Mouse (Mus musculus) embryonic facial prominence, embryonic 11.5 days (tissue): ENCODE measurements around the gene Btbd18. TPM values are rescaled to one million over a fixed set of nuclear protein-coding genes. Genes with fewer than 3 reads are reported as not detected.

Source experiments
- ATAC-seq: fragments of 200-750 bp; cut with Nextera tagmentation; replicated peaks from 2 replicates; pipeline ENCODE4 v1.8.0; 2017; ENCODE audit warnings: low read depth; ENCODE audit not compliant: insufficient number of reproducible peaks, low FRiP score, low TSS enrichment
- DNase-seq: peaks from one replicate; pipeline ENCODE4 v3.0.0-alpha.2; 2015; ENCODE audit warnings: low spot score
- H3K27ac ChIP-seq: fragments of 300-500 bp; sonication (generic); replicated peaks from 2 replicates; pipeline ENCODE4 v1.5.1; 2014; ENCODE audit warnings: mild to moderate bottlenecking, low read depth, low read length, control low read depth
- H3K27me3 ChIP-seq: fragments of 300-500 bp; sonication (generic); 2 replicates; pipeline ENCODE4 v1.6.1; 2014; ENCODE audit warnings: mild to moderate bottlenecking, low read length, moderate library complexity, mixed read lengths; ENCODE audit not compliant: control insufficient read depth, insufficient read depth
- H3K36me3 ChIP-seq: fragments of 300-500 bp; sonication (generic); replicated peaks from 2 replicates; pipeline ENCODE4 v1.6.1; 2014; ENCODE audit warnings: low read depth, mild to moderate bottlenecking, low read length, moderate library complexity, mixed read lengths; ENCODE audit not compliant: control insufficient read depth, insufficient read depth
- H3K4me1 ChIP-seq: fragments of 300-500 bp; sonication (generic); 2 replicates; pipeline ENCODE4 v1.6.1; 2014; ENCODE audit warnings: low read length, mixed read lengths; ENCODE audit not compliant: control insufficient read depth, insufficient read depth
- H3K4me2 ChIP-seq: fragments of 300-500 bp; sonication (generic); 2 replicates; pipeline ENCODE4 v1.6.1; 2014; ENCODE audit warnings: low read depth, mild to moderate bottlenecking, control low read depth, low read length, moderate library complexity
- H3K4me3 ChIP-seq: fragments of 300-500 bp; sonication (generic); 2 replicates; pipeline ENCODE4 v1.5.1; 2014; ENCODE audit warnings: low read depth, low read length, control low read depth
- H3K9ac ChIP-seq: fragments of 300-500 bp; sonication (generic); replicated peaks from 2 replicates; pipeline ENCODE4 v1.6.1; 2014; ENCODE audit warnings: mild to moderate bottlenecking, control low read depth, low read length
- H3K9me3 ChIP-seq: fragments of 300-500 bp; sonication (generic); replicated peaks from 2 replicates; pipeline ENCODE4 v1.6.1; 2016; ENCODE audit warnings: mild to moderate bottlenecking, low read length, inconsistent platforms, mixed read lengths; ENCODE audit not compliant: control insufficient read depth
- WGBS: fragments of 180-500 bp; shearing (Covaris S2); extraction: QIAGEN DNeasy Blood & Tissue Kit; methylation state at CpG from one replicate; pipeline ENCODE4 v1.1.7; 2014; 5-methylcytosine and 5-hydroxymethylcytosine counted together
- polyA plus RNA-seq: library from polyadenylated mRNA; unstranded; fragments of >200 nt; fragmentation: Nextera tagmentation; extraction: Ambion mirVana; gene quantifications from 2 replicates; pipeline ENCODE4 v1.2.1, GENCODE M21; 2014

The Btbd18 gene
- polyA plus RNA-seq, 1 experiment from 2014 or later: 0.07 TPM

DNA sequence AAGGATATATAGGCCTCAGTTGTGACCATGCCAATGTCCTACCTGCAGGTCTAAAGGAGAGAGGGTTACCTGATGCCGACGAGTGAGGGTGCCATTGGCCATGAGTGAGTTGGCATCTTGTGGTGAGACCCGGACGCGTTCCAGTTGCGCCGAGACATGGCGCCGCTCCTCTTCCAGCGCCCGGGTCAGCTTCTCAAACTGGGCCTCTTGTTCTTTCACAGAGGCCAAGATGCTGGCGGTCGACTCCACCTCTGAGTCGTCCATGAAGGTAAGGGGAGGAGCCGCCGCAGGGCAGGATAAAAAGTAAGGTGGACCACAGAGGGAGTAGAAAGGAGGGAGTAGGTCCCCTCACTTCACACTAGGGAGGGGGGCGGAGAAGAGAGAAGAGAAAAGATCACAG, 34.7 kb upstream of the Btbd18 start:
- Histone ChIP-seq H3K4me3 (no peak overlapping the region), H3K9ac (no peak overlapping the region), H3K4me1 (no peaks in the 10 kb centered on the region), H3K4me2 (no peak overlapping the region), H3K9me3 (no peaks in the 10 kb centered on the region), H3K36me3 (peaks cover 3% of the 10 kb centered on the region; the same call in 1 of the 2 replicates), H3K27me3 (no peaks in the 10 kb centered on the region), H3K27ac (no peak overlapping the region)
- DNase-seq (no peak), ATAC-seq (no peak; the same call in 1 of the 2 replicates)
- WGBS: 96% methylated on average over 17 of the region's 17 CpGs

GRCm38 (mm10) chr2:84626366-84626975, 32.4 kb upstream of the Btbd18 start:
- ATAC-seq (no peak), DNase-seq (no peak)
- 86% methylated on average over 7 of the region's 7 CpGs for whole genome bisulfite sequencing
- Histone ChIP-seq H3K4me2 (no peak overlapping the region), H3K9ac (no peak overlapping the region), H3K27me3 (no peaks in the 10 kb centered on the region), H3K4me1 (no peaks in the 10 kb centered on the region), H3K36me3 (no peaks in the 10 kb centered on the region), H3K9me3 (no peaks in the 10 kb centered on the region), H3K27ac (no peak overlapping the region), H3K4me3 (no peak overlapping the region)

DNA sequence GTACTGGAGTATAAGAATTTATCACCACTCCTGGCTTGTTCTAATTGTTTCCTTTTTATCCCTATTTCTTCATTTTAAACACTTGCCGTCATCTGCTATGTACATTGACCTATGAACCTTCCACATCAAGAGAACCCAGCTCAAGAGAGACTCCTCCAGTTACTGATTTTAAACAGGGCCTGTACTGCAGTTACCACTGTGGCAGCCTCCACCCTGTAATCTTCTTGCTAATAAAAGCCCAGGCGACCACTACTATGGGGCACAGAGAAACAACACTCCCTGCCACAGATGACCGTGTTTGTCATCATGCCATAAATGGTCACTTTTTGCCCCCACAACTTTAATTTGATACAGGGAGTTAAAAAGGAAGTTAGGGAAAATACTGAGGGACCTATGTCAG, 31.8 kb upstream of the Btbd18 start:
- no peak for ATAC-seq
- no peak overlapping the region for H3K27ac ChIP-seq
- H3K27me3 ChIP-seq: no peaks in the 10 kb centered on the region
- H3K36me3 ChIP-seq: no peaks in the 10 kb centered on the region
- H3K4me2 ChIP-seq: no peak overlapping the region
- H3K4me1 ChIP-seq: no peaks in the 10 kb centered on the region
- H3K9ac ChIP-seq: no peak overlapping the region
- WGBS: 57% methylated on average over 3 of the region's 3 CpGs
- no peaks in the 10 kb centered on the region for H3K9me3 ChIP-seq
- H3K4me3 ChIP-seq: no peak overlapping the region
- DNase-seq: no peak

GRCm38 (mm10) chr2:84632001-84632400, 26.9 kb upstream of the Btbd18 start:
- DNase-seq (no peak), ATAC-seq (no peak)
- no peak overlapping the region for H3K4me2 ChIP-seq
- no peak overlapping the region for H3K27ac ChIP-seq
- H3K36me3 ChIP-seq: no peaks in the 10 kb centered on the region
- H3K4me1 ChIP-seq: peaks cover 4% of the 10 kb centered on the region; the same call in 1 of the 2 replicates
- no peaks in the 10 kb centered on the region for H3K27me3 ChIP-seq
- 100% methylated on average over 1 of the region's 1 CpGs for WGBS
- H3K4me3 ChIP-seq: no peak overlapping the region
- H3K9me3 ChIP-seq: no peaks in the 10 kb centered on the region
- H3K9ac ChIP-seq: no peak overlapping the region

GRCm38 (mm10) chr2:84632999-84633398, 25.9 kb upstream of the Btbd18 start:
- ATAC-seq (no peak), DNase-seq (no peak)
- Histone ChIP-seq H3K36me3 (no peaks in the 10 kb centered on the region), H3K27me3 (no peaks in the 10 kb centered on the region), H3K4me1 (peaks cover 4% of the 10 kb centered on the region; the same call in 1 of the 2 replicates), H3K9me3 (no peaks in the 10 kb centered on the region), H3K9ac (no peak overlapping the region), H3K4me3 (no peak overlapping the region), H3K27ac (no peak overlapping the region), H3K4me2 (no peak overlapping the region)
- 8% methylated on average over 3 of the region's 3 CpGs for WGBS

GRCm38 (mm10) chr2:84634006-84634405, 24.9 kb upstream of the Btbd18 start:
- ATAC-seq: no peak
- Histone ChIP-seq H3K9ac (no peak overlapping the region), H3K27me3 (no peaks in the 10 kb centered on the region), H3K4me3 (no peak overlapping the region), H3K36me3 (no peaks in the 10 kb centered on the region), H3K4me2 (no peak overlapping the region), H3K9me3 (no peaks in the 10 kb centered on the region), H3K27ac (no peak overlapping the region), H3K4me1 (peaks cover 4% of the 10 kb centered on the region; the same call in 1 of the 2 replicates)
- no peak for DNase-seq
- WGBS: 67% methylated on average over 4 of the region's 4 CpGs

GRCm38 (mm10) chr2:84634934-84635482, 23.9 kb upstream of the Btbd18 start:
- WGBS: 11% methylated on average over 4 of the region's 4 CpGs
- ATAC-seq: peak; percentile 54; the same call in 1 of the 2 replicates
- Histone ChIP-seq H3K4me3 (no peak overlapping the region), H3K27ac (peak overlapping the region; percentile 66), H3K36me3 (no peaks in the 10 kb centered on the region), H3K9me3 (no peaks in the 10 kb centered on the region), H3K27me3 (no peaks in the 10 kb centered on the region), H3K4me1 (peaks cover 4% of the 10 kb centered on the region; the same call in 1 of the 2 replicates), H3K9ac (no peak overlapping the region; the same call in 1 of the 2 replicates), H3K4me2 (no peak overlapping the region; the same call in 1 of the 2 replicates)
- DNase-seq: no peak

DNA sequence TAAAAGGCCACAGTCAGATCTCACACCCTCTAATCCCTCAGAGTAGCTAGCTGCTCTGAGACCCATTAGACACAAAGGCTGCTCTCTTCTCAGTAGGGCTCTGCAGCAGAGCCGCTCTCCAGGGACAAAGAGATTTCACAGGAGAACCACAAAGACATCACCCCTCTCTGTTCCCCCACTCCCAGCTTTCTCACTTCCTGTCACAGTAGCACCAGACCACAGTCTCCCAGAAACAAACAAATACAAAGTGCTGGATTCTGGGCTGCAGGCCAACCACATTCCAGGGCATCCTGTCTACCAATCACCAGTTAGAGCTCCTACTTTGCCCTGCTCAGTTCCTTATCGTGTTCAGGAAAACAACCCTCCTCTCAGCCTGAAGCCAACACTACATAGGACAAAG, 23.3 kb upstream of the Btbd18 start:
- no peaks in the 10 kb centered on the region for H3K9me3 ChIP-seq
- DNase-seq: peak; percentile 77
- no peaks in the 10 kb centered on the region for H3K36me3 ChIP-seq
- H3K4me3 ChIP-seq: no peak overlapping the region
- ATAC-seq: peak; percentile 86
- H3K4me1 ChIP-seq: peaks cover 4% of the 10 kb centered on the region; the same call in 1 of the 2 replicates
- H3K27ac ChIP-seq: peak overlapping the region; percentile 66
- H3K4me2 ChIP-seq: peak overlapping the region; percentile 23; the same call in 1 of the 2 replicates
- WGBS: 3% methylated on average over 2 of the region's 2 CpGs
- no peaks in the 10 kb centered on the region for H3K27me3 ChIP-seq
- H3K9ac ChIP-seq: peak overlapping the region; percentile 37; the same call in 1 of the 2 replicates
